Mouse (Mus musculus): Measurements from ENCODE around the gene Zmym4. TPM values are rescaled to one million over a fixed set of nuclear protein-coding genes. Genes with fewer than 3 reads are reported as not detected.

The Zmym4 gene
- total and polyA plus RNA-seq, 3 experiments: 13.6 to 22.8 (median 18.0) TPM

DNA sequence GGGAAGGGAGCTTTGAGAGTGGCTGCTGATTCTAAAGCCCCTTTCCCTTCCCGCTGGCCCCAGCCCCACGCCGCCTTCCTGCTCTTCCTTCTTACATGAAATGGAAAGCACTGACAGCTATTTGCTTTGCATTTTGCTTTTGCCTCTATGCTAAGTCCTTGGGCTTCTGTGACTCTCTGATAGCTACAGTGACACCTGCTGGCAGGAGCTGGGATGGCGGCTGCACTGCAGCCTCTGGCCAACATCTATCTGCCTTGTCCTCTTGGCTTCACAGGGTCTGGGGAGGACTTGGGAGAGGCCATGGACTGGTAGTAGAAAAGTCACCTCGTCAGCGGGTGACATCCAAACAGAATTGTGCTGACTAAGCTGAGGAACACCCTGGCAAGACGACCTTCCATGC, 128.1 kb downstream of the Zmym4 start:
- TF ChIP-seq EP300 (IDR thresholded peaks at IDR 0.05; ENCODE audit: low read length) (no peak), MAX (IDR thresholded peaks at IDR 0.05; ENCODE audit: low read length) (no peak), TBP (conservative IDR thresholded peaks at IDR 0.05; ENCODE audit: low read depth, low read length) (no peak), RAD21 (IDR thresholded peaks at IDR 0.05; ENCODE audit: low read depth, low read length) (peak; percentile 77), CTCF (conservative IDR thresholded peaks at IDR 0.05 in 1 of 2, IDR thresholded peaks at IDR 0.05 in 1 of 2; ENCODE audit: low read depth in 2 of 2, low read length in 2 of 2) (peak; percentile 72 to 88; a peak in 3 of 4 replicates), PAX5 (IDR thresholded peaks at IDR 0.05; ENCODE audit: low read length) (no peak), SMC3 (IDR thresholded peaks at IDR 0.05; ENCODE audit: low read depth, low read length) (peak; percentile 85), ZC3H11A (IDR thresholded peaks at IDR 0.05; ENCODE audit: low read depth, low read length) (0 out of 2 replicates have a peak, but pooled peaks have one; percentile 7), ZKSCAN1 (IDR thresholded peaks at IDR 0.05; ENCODE audit: borderline replicate concordance, low read depth, low read length) (no peak)

DNA sequence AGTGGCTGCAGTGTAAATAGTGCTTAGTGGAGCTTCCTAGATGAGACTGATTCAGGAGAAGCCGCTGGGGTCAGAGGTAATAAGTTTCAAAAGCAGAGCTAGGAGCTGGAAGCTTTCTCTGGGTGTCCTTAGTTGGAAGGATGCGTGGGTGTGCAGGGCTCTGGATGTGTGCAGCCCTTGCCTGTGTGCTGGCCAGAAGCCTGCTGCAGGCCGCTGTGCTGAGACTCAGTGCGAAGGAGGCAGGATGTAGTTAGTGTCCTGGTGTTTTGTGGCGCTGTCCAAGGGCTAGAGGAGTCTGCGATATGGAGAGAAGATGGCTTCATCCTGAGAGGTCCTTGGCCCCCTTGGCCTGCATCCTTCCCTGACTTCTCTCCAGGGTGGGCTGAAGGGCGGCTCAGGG, 129.1 kb downstream of the Zmym4 start:
- dilution Hi-C loops (cut with MboI; ENCODE audit: extremely low pct_ligation_motif_present, extremely low pct_unique_long_range_greater_than_20kb, low sequenced_read_pairs): no loop called here
- Histone ChIP-seq H3K4me2 (ENCODE audit: insufficient read depth, low read depth, poor library complexity, severe bottlenecking) (no peak overlapping the region), H3K9me3 (replicated peaks; ENCODE audit: low read length) (no peaks in the 10 kb centered on the region), H3K27me3 (replicated peaks) (no peaks in the 10 kb centered on the region), H3K27ac (ENCODE audit: insufficient read depth, low read depth) (no peak overlapping the region), H3K9ac (ENCODE audit: insufficient read depth, low read depth) (no peak overlapping the region), H3K36me3 (replicated peaks in 1 of 2; ENCODE audit: control insufficient read depth in 1 of 2, insufficient read depth in 1 of 2, low read length in 1 of 2) (peaks cover 60 to 91% of the 10 kb centered on the region in 2 experiments), H3K4me3 (replicated peaks in 1 of 3; ENCODE audit: low read depth in 2 of 3, low read length in 2 of 3, poor library complexity in 1 of 3) (no peak overlapping the region), H3K79me2 (replicated peaks; ENCODE audit: control insufficient read depth, extremely low read depth, insufficient read depth, poor library complexity, severe bottlenecking) (no peaks in the 10 kb centered on the region), H3K4me1 (ENCODE audit: control insufficient read depth in 1 of 2, insufficient read depth in 2 of 2) (no peaks in the 10 kb centered on the region)
- no peak for TF ChIP-seq IRF4 (IDR thresholded peaks at IDR 0.05; ENCODE audit: low read depth, low read length)
- in situ Hi-C loops (cut with MboI; ENCODE audit: low pct_ligation_motif_present, low pct_unique_long_range_greater_than_20kb, low sequenced_read_pairs): no loop called here
- DNase-seq (ENCODE audit: extremely low read depth): no peak

More for the DNA sequence above, 128.1 kb downstream of the Zmym4 start:
- Histone ChIP-seq H3K79me2 (replicated peaks; ENCODE audit: control insufficient read depth, extremely low read depth, insufficient read depth, poor library complexity, severe bottlenecking) (no peaks in the 10 kb centered on the region), H3K36me3 (replicated peaks in 1 of 2; ENCODE audit: control insufficient read depth in 1 of 2, insufficient read depth in 1 of 2, low read length in 1 of 2) (peaks cover 54 to 90% of the 10 kb centered on the region in 2 experiments), H3K9me3 (replicated peaks; ENCODE audit: low read length) (no peaks in the 10 kb centered on the region), H3K27ac (ENCODE audit: insufficient read depth, low read depth) (no peak overlapping the region), H3K4me3 (replicated peaks in 1 of 3; ENCODE audit: low read depth in 2 of 3, low read length in 2 of 3, poor library complexity in 1 of 3) (no peak overlapping the region), H3K9ac (ENCODE audit: insufficient read depth, low read depth) (no peak overlapping the region), H3K4me1 (ENCODE audit: control insufficient read depth in 1 of 2, insufficient read depth in 2 of 2) (no peaks in the 10 kb centered on the region), H3K27me3 (replicated peaks) (no peaks in the 10 kb centered on the region), H3K4me2 (ENCODE audit: insufficient read depth, low read depth, poor library complexity, severe bottlenecking) (no peak overlapping the region)
- dilution Hi-C loops (cut with MboI; ENCODE audit: extremely low pct_ligation_motif_present, extremely low pct_unique_long_range_greater_than_20kb, low sequenced_read_pairs) (no loop called here), in situ Hi-C loops (cut with MboI; ENCODE audit: low pct_ligation_motif_present, low pct_unique_long_range_greater_than_20kb, low sequenced_read_pairs) (loop anchor here (5.0 to 10.0 kb wide), 2 partner anchors 93 to 235 kb away; partner anchors contain the start of gene 5730409E04Rik)
- DNase-seq (ENCODE audit: extremely low read depth): peak; percentile 71

- TF ChIP-seq MXI1 (IDR thresholded peaks at IDR 0.05; ENCODE audit: low read depth, low read length): no peak
- TF ChIP-seq ZNF384 (IDR thresholded peaks at IDR 0.05; ENCODE audit: low read depth, low read length): no peak
- no peak for TF ChIP-seq NELFE (IDR thresholded peaks at IDR 0.05; ENCODE audit: low read depth, low read length)
- Histone ChIP-seq H3K9me3 (replicated peaks; ENCODE audit: low read length) (no peaks in the 10 kb centered on the region), H3K4me2 (ENCODE audit: insufficient read depth, low read depth, poor library complexity, severe bottlenecking) (no peak overlapping the region), H3K4me3 (replicated peaks in 1 of 3; ENCODE audit: low read depth in 2 of 3, low read length in 2 of 3, poor library complexity in 1 of 3) (no peak overlapping the region), H3K79me2 (replicated peaks; ENCODE audit: control insufficient read depth, extremely low read depth, insufficient read depth, poor library complexity, severe bottlenecking) (no peaks in the 10 kb centered on the region), H3K4me1 (ENCODE audit: control insufficient read depth in 1 of 2, insufficient read depth in 2 of 2) (peaks cover 5 to 9% of the 10 kb centered on the region in 2 experiments), H3K27me3 (replicated peaks) (no peaks in the 10 kb centered on the region), H3K9ac (ENCODE audit: insufficient read depth, low read depth) (no peak overlapping the region), H3K27ac (ENCODE audit: insufficient read depth, low read depth) (no peak overlapping the region), H3K36me3 (replicated peaks in 1 of 2; ENCODE audit: control insufficient read depth in 1 of 2, insufficient read depth in 1 of 2, low read length in 1 of 2) (peaks cover 32 to 62% of the 10 kb centered on the region in 2 experiments)
- no peak for DNase-seq (ENCODE audit: extremely low read depth)
- dilution Hi-C loops (cut with MboI; ENCODE audit: extremely low pct_ligation_motif_present, extremely low pct_unique_long_range_greater_than_20kb, low sequenced_read_pairs) (no loop called here), in situ Hi-C loops (cut with MboI; ENCODE audit: low pct_ligation_motif_present, low pct_unique_long_range_greater_than_20kb, low sequenced_read_pairs) (no loop called here)
Measured at GRCm38 (mm10) chr4:126831122-126831521, 136.8 kb downstream of the Zmym4 start.

All from CH12.LX (cell line).